Mouse (Mus musculus): ENCODE results near the gene Ugt1a1. TPM values are rescaled to one million over a fixed set of nuclear protein-coding genes. Genes with fewer than 3 reads are reported as not detected.
A peak's percentile ranks its signal among the peaks of the same experiment; 100 is the strongest.

Ugt1a1 gene
- polyA plus RNA-seq, 1 experiment from 2014 or later, result not detected

- ATAC-seq (replicated peaks; ENCODE audit: insufficient number of reproducible peaks, low FRiP score, low TSS enrichment, low read depth) (no peak), DNase-seq (ENCODE audit: low spot score) (no peak)
- Histone ChIP-seq H3K4me2 (ENCODE audit: low read depth, low read length) (no peak overlapping the region), H3K4me3 (ENCODE audit: low read depth, low read length) (no peak overlapping the region), H3K4me1 (ENCODE audit: control insufficient read depth, insufficient read depth, low read length) (no peaks in the 10 kb centered on the region), H3K36me3 (replicated peaks; ENCODE audit: control insufficient read depth, insufficient read depth, low read depth, low read length) (no peaks in the 10 kb centered on the region), H3K27me3 (ENCODE audit: control insufficient read depth, insufficient read depth, low read length) (no peaks in the 10 kb centered on the region), H3K27ac (replicated peaks; ENCODE audit: low read depth, low read length) (no peak overlapping the region), H3K9ac (replicated peaks; ENCODE audit: low read length) (no peak overlapping the region), H3K9me3 (replicated peaks; ENCODE audit: control insufficient read depth, low read length) (peaks cover 52% of the 10 kb centered on the region)
- 76% methylated on average over 2 of the region's 2 CpGs for WGBS
Measured at GRCm38 (mm10) chr1:88214462-88214952, 2.7 kb downstream of the Ugt1a1 start.

- H3K4me3 ChIP-seq (ENCODE audit: low read depth, low read length), result no peak overlapping the region
Measured at GRCm38 (mm10) chr1:88215466-88216380, 4.0 kb downstream of the Ugt1a1 start.

GRCm38 (mm10) chr1:88216551-88216950, 4.8 kb downstream of the Ugt1a1 start:
- peaks cover 49% of the 10 kb centered on the region for H3K9me3 ChIP-seq (replicated peaks; ENCODE audit: control insufficient read depth, low read length)

More at GRCm38 (mm10) chr1:88215466-88216380, 4.0 kb downstream of the Ugt1a1 start:
- ATAC-seq (replicated peaks; ENCODE audit: insufficient number of reproducible peaks, low FRiP score, low TSS enrichment, low read depth) (0 out of 2 replicates have a peak, but pooled peaks have one; percentile 5), DNase-seq (ENCODE audit: low spot score) (peak; percentile 6)
- Histone ChIP-seq H3K4me2 (ENCODE audit: low read depth, low read length) (no peak overlapping the region), H3K4me1 (ENCODE audit: control insufficient read depth, insufficient read depth, low read length) (no peaks in the 10 kb centered on the region), H3K36me3 (replicated peaks; ENCODE audit: control insufficient read depth, insufficient read depth, low read depth, low read length) (no peaks in the 10 kb centered on the region), H3K9ac (replicated peaks; ENCODE audit: low read length) (no peak overlapping the region), H3K27ac (replicated peaks; ENCODE audit: low read depth, low read length) (no peak overlapping the region), H3K9me3 (replicated peaks; ENCODE audit: control insufficient read depth, low read length) (peaks cover 52% of the 10 kb centered on the region), H3K27me3 (ENCODE audit: control insufficient read depth, insufficient read depth, low read length) (no peaks in the 10 kb centered on the region)
- 73% methylated on average over 10 of the region's 10 CpGs for WGBS

GRCm38 (mm10) chr1:88217144-88217543, 5.4 kb downstream of the Ugt1a1 start:
- peaks cover 43% of the 10 kb centered on the region for H3K9me3 ChIP-seq (replicated peaks; ENCODE audit: control insufficient read depth, low read length)

More at GRCm38 (mm10) chr1:88216551-88216950, 4.8 kb downstream of the Ugt1a1 start:
- no peaks in the 10 kb centered on the region for H3K4me1 ChIP-seq (ENCODE audit: control insufficient read depth, insufficient read depth, low read length)
- ATAC-seq (replicated peaks; ENCODE audit: insufficient number of reproducible peaks, low FRiP score, low TSS enrichment, low read depth), result no peak
- peak; percentile 0 for DNase-seq (ENCODE audit: low spot score)
- H3K9ac ChIP-seq (replicated peaks; ENCODE audit: low read length), result no peak overlapping the region
- no peak overlapping the region for H3K4me3 ChIP-seq (ENCODE audit: low read depth, low read length)
- WGBS, result 55% methylated on average over 2 of the region's 2 CpGs
- H3K27ac ChIP-seq (replicated peaks; ENCODE audit: low read depth, low read length), result no peak overlapping the region
- no peaks in the 10 kb centered on the region for H3K27me3 ChIP-seq (ENCODE audit: control insufficient read depth, insufficient read depth, low read length)
- H3K4me2 ChIP-seq (ENCODE audit: low read depth, low read length), result no peak overlapping the region
- no peaks in the 10 kb centered on the region for H3K36me3 ChIP-seq (replicated peaks; ENCODE audit: control insufficient read depth, insufficient read depth, low read depth, low read length)

GRCm38 (mm10) chr1:88217576-88217975, 5.8 kb downstream of the Ugt1a1 start:
- no peaks in the 10 kb centered on the region for H3K27me3 ChIP-seq (ENCODE audit: control insufficient read depth, insufficient read depth, low read length)
- H3K4me3 ChIP-seq (ENCODE audit: low read depth, low read length), result no peak overlapping the region
- WGBS, result 41% methylated on average over 3 of the region's 3 CpGs
- no peak overlapping the region for H3K4me2 ChIP-seq (ENCODE audit: low read depth, low read length)
- no peak overlapping the region for H3K27ac ChIP-seq (replicated peaks; ENCODE audit: low read depth, low read length)
- ATAC-seq (replicated peaks; ENCODE audit: insufficient number of reproducible peaks, low FRiP score, low TSS enrichment, low read depth), result no peak
- H3K4me1 ChIP-seq (ENCODE audit: control insufficient read depth, insufficient read depth, low read length), result no peaks in the 10 kb centered on the region
- peaks cover 39% of the 10 kb centered on the region for H3K9me3 ChIP-seq (replicated peaks; ENCODE audit: control insufficient read depth, low read length)
- no peak overlapping the region for H3K9ac ChIP-seq (replicated peaks; ENCODE audit: low read length)
- DNase-seq (ENCODE audit: low spot score), result peak; percentile 2
- no peaks in the 10 kb centered on the region for H3K36me3 ChIP-seq (replicated peaks; ENCODE audit: control insufficient read depth, insufficient read depth, low read depth, low read length)

More at GRCm38 (mm10) chr1:88217144-88217543, 5.4 kb downstream of the Ugt1a1 start:
- no peaks in the 10 kb centered on the region for H3K36me3 ChIP-seq (replicated peaks; ENCODE audit: control insufficient read depth, insufficient read depth, low read depth, low read length)
- H3K4me3 ChIP-seq (ENCODE audit: low read depth, low read length), result no peak overlapping the region
- 62% methylated on average over 2 of the region's 2 CpGs for WGBS
- no peaks in the 10 kb centered on the region for H3K27me3 ChIP-seq (ENCODE audit: control insufficient read depth, insufficient read depth, low read length)
- DNase-seq (ENCODE audit: low spot score) (peak; percentile 0), ATAC-seq (replicated peaks; ENCODE audit: insufficient number of reproducible peaks, low FRiP score, low TSS enrichment, low read depth) (no peak)
- no peak overlapping the region for H3K9ac ChIP-seq (replicated peaks; ENCODE audit: low read length)
- no peak overlapping the region for H3K27ac ChIP-seq (replicated peaks; ENCODE audit: low read depth, low read length)
- H3K4me1 ChIP-seq (ENCODE audit: control insufficient read depth, insufficient read depth, low read length), result no peaks in the 10 kb centered on the region
- H3K4me2 ChIP-seq (ENCODE audit: low read depth, low read length), result no peak overlapping the region

GRCm38 (mm10) chr1:88218051-88218450, 6.3 kb downstream of the Ugt1a1 start:
- 74% methylated on average over 9 of the region's 9 CpGs for WGBS
- peak; percentile 2 for DNase-seq (ENCODE audit: low spot score)
- Histone ChIP-seq H3K4me3 (ENCODE audit: low read depth, low read length) (no peak overlapping the region), H3K9ac (replicated peaks; ENCODE audit: low read length) (no peak overlapping the region), H3K4me1 (ENCODE audit: control insufficient read depth, insufficient read depth, low read length) (no peaks in the 10 kb centered on the region), H3K27me3 (ENCODE audit: control insufficient read depth, insufficient read depth, low read length) (no peaks in the 10 kb centered on the region), H3K9me3 (replicated peaks; ENCODE audit: control insufficient read depth, low read length) (peaks cover 37% of the 10 kb centered on the region), H3K36me3 (replicated peaks; ENCODE audit: control insufficient read depth, insufficient read depth, low read depth, low read length) (no peaks in the 10 kb centered on the region), H3K27ac (replicated peaks; ENCODE audit: low read depth, low read length) (no peak overlapping the region), H3K4me2 (ENCODE audit: low read depth, low read length) (no peak overlapping the region)
- no peak for ATAC-seq (replicated peaks; ENCODE audit: insufficient number of reproducible peaks, low FRiP score, low TSS enrichment, low read depth)

- Histone ChIP-seq H3K27ac (replicated peaks; ENCODE audit: low read depth, low read length) (no peak overlapping the region), H3K4me1 (ENCODE audit: control insufficient read depth, insufficient read depth, low read length) (no peaks in the 10 kb centered on the region), H3K4me3 (ENCODE audit: low read depth, low read length) (no peak overlapping the region), H3K4me2 (ENCODE audit: low read depth, low read length) (no peak overlapping the region), H3K27me3 (ENCODE audit: control insufficient read depth, insufficient read depth, low read length) (no peaks in the 10 kb centered on the region), H3K36me3 (replicated peaks; ENCODE audit: control insufficient read depth, insufficient read depth, low read depth, low read length) (no peaks in the 10 kb centered on the region), H3K9me3 (replicated peaks; ENCODE audit: control insufficient read depth, low read length) (peaks cover 36% of the 10 kb centered on the region), H3K9ac (replicated peaks; ENCODE audit: low read length) (no peak overlapping the region)
- ATAC-seq (replicated peaks; ENCODE audit: insufficient number of reproducible peaks, low FRiP score, low TSS enrichment, low read depth) (no peak), DNase-seq (ENCODE audit: low spot score) (peak; percentile 17)
- 49% methylated on average over 4 of the region's 4 CpGs for WGBS
Measured at GRCm38 (mm10) chr1:88218591-88218990, 6.8 kb downstream of the Ugt1a1 start.

- no peak overlapping the region for H3K4me3 ChIP-seq (ENCODE audit: low read depth, low read length)
- no peaks in the 10 kb centered on the region for H3K4me1 ChIP-seq (ENCODE audit: control insufficient read depth, insufficient read depth, low read length)
- no peak overlapping the region for H3K27ac ChIP-seq (replicated peaks; ENCODE audit: low read depth, low read length)
- no peak overlapping the region for H3K9ac ChIP-seq (replicated peaks; ENCODE audit: low read length)
- 24% methylated on average over 1 of the region's 1 CpGs for WGBS
- DNase-seq (ENCODE audit: low spot score), result peak; percentile 5
- ATAC-seq (replicated peaks; ENCODE audit: insufficient number of reproducible peaks, low FRiP score, low TSS enrichment, low read depth), result no peak
- H3K4me2 ChIP-seq (ENCODE audit: low read depth, low read length), result no peak overlapping the region
- peaks cover 31% of the 10 kb centered on the region for H3K9me3 ChIP-seq (replicated peaks; ENCODE audit: control insufficient read depth, low read length)
- H3K36me3 ChIP-seq (replicated peaks; ENCODE audit: control insufficient read depth, insufficient read depth, low read depth, low read length), result no peaks in the 10 kb centered on the region
- H3K27me3 ChIP-seq (ENCODE audit: control insufficient read depth, insufficient read depth, low read length), result no peaks in the 10 kb centered on the region
Measured at GRCm38 (mm10) chr1:88219054-88219453, 7.3 kb downstream of the Ugt1a1 start.

Data from embryonic facial prominence, embryonic 11.5 days (tissue).